Mouse (Mus musculus) small intestine, adult 2 months (tissue): ENCODE results near the gene Ftsj3. TPM values are rescaled to one million over a fixed set of nuclear protein-coding genes. Genes with fewer than 3 reads are reported as not detected.

ENCODE experiments used
- H3K27ac ChIP-seq: fragments of 200-500 bp; 2 replicates; pipeline ENCODE4 v1.5.1; 2012; ENCODE audit warnings: low read depth, low read length, control low read depth, inconsistent platforms; ENCODE audit not compliant: insufficient read depth
- H3K27me3 ChIP-seq: fragments of 200-500 bp; 2 replicates; pipeline ENCODE4 v1.6.1; 2012; ENCODE audit warnings: mild to moderate bottlenecking, moderate library complexity, low read length, inconsistent platforms; ENCODE audit not compliant: control insufficient read depth, insufficient read depth
- H3K36me3 ChIP-seq: fragments of 200-500 bp; 2 replicates; pipeline ENCODE4 v1.6.1; 2012; ENCODE audit warnings: mild to moderate bottlenecking, low read length, control low read depth, inconsistent platforms; ENCODE audit not compliant: control insufficient read depth, insufficient read depth
- H3K4me1 ChIP-seq: fragments of 200-500 bp; 2 replicates; pipeline ENCODE4 v1.6.1; 2012; ENCODE audit warnings: low read length, inconsistent platforms, mixed read lengths; ENCODE audit not compliant: control insufficient read depth, insufficient read depth, insufficient read length
- H3K4me3 ChIP-seq: fragments of 200-500 bp; 2 replicates; pipeline ENCODE4 v1.5.1; 2012; ENCODE audit warnings: low read depth, mild to moderate bottlenecking, control low read depth, inconsistent platforms, low read length, moderate library complexity
- CTCF ChIP-seq: fragments of 200-500 bp; IDR thresholded peaks from 2 replicates; pipeline ENCODE4 v1.5.1; 2012; ENCODE audit warnings: low read depth, mild to moderate bottlenecking, control low read depth, inconsistent platforms, low read length, moderate library complexity, mixed read lengths; ENCODE audit not compliant: insufficient replicate concordance, insufficient read length; ENCODE audit errors: extremely low read depth
- POLR2A ChIP-seq: fragments of 200-500 bp; IDR thresholded peaks from 2 replicates; pipeline ENCODE4 v1.6.1; 2012; ENCODE audit warnings: low read depth, mild to moderate bottlenecking, control low read depth, inconsistent platforms, low read length, moderate library complexity
- WGBS: fragments of 180-500 bp; shearing (Covaris S2); methylation state at CpG from one replicate; pipeline ENCODE4 v1.1.7; 2018; 5-methylcytosine and 5-hydroxymethylcytosine counted together
- polyA plus RNA-seq: library from polyadenylated mRNA; depleted of rRNA; stranded (reverse); fragments of >200 nt; gene quantifications from 2 replicates; pipeline ENCODE4 v1.2.3, GENCODE M21; 2012

Gene Ftsj3
- polyA plus RNA-seq, 1 experiment: 3.9 TPM

- TF ChIP-seq POLR2A (no peak), CTCF (no peak)
- H3K4me1 ChIP-seq: no peaks in the 10 kb centered on the region
- no peak overlapping the region for H3K27ac ChIP-seq
- H3K27me3 ChIP-seq: no peaks in the 10 kb centered on the region
- no peak overlapping the region for H3K4me3 ChIP-seq
- H3K36me3 ChIP-seq: no peaks in the 10 kb centered on the region
- 74% methylated on average over 11 of the region's 11 CpGs for WGBS
Measured at GRCm38 (mm10) chr11:106286987-106287386, 31.1 kb upstream of the Ftsj3 start.

GRCm38 (mm10) chr11:106286206-106286605 lies 30.3 kb upstream of the Ftsj3 start:
- no peaks in the 10 kb centered on the region for H3K27me3 ChIP-seq
- no peaks in the 10 kb centered on the region for H3K4me1 ChIP-seq
- no peaks in the 10 kb centered on the region for H3K36me3 ChIP-seq
- no peak overlapping the region for H3K27ac ChIP-seq
- TF ChIP-seq POLR2A (no peak), CTCF (no peak)
- WGBS: 77% methylated on average over 7 of the region's 7 CpGs
- no peak overlapping the region for H3K4me3 ChIP-seq

GRCm38 (mm10) chr11:106284126-106284525 lies 28.2 kb upstream of the Ftsj3 start:
- Histone ChIP-seq H3K27ac (no peak overlapping the region), H3K27me3 (no peaks in the 10 kb centered on the region), H3K4me3 (no peak overlapping the region), H3K4me1 (no peaks in the 10 kb centered on the region), H3K36me3 (no peaks in the 10 kb centered on the region)
- no peak for TF ChIP-seq CTCF
- no peak for TF ChIP-seq POLR2A
- WGBS: 69% methylated on average over 8 of the region's 8 CpGs

GRCm38 (mm10) chr11:106283371-106283770 lies 27.5 kb upstream of the Ftsj3 start:
- no peak for TF ChIP-seq POLR2A
- no peak for TF ChIP-seq CTCF
- 83% methylated on average over 4 of the region's 4 CpGs for WGBS
- Histone ChIP-seq H3K36me3 (no peaks in the 10 kb centered on the region), H3K4me3 (no peak overlapping the region), H3K27ac (no peak overlapping the region), H3K27me3 (no peaks in the 10 kb centered on the region), H3K4me1 (no peaks in the 10 kb centered on the region)

GRCm38 (mm10) chr11:106282452-106282851 lies 26.6 kb upstream of the Ftsj3 start:
- no peak for TF ChIP-seq POLR2A
- TF ChIP-seq CTCF: no peak
- Histone ChIP-seq H3K36me3 (no peaks in the 10 kb centered on the region), H3K4me1 (no peaks in the 10 kb centered on the region), H3K27me3 (no peaks in the 10 kb centered on the region), H3K4me3 (no peak overlapping the region), H3K27ac (no peak overlapping the region)
- 78% methylated on average over 6 of the region's 6 CpGs for WGBS

GRCm38 (mm10) chr11:106276454-106276853 lies 20.6 kb upstream of the Ftsj3 start, which contains the start of gene Tcam1:
Gene Tcam1 (plus strand): TSS chr11:106276672.
- no peak for TF ChIP-seq POLR2A
- peak; percentile 88 for TF ChIP-seq CTCF
- Histone ChIP-seq H3K27me3 (no peaks in the 10 kb centered on the region), H3K27ac (no peak within 1 kb of the TSS), H3K4me3 (no peak within 1 kb of the TSS; the same call in 1 of the 2 replicates), H3K4me1 (peaks cover 13% of the 10 kb centered on the region), H3K36me3 (no peaks in the 10 kb centered on the region)
- 3% methylated on average over 25 of the region's 25 CpGs for WGBS

GRCm38 (mm10) chr11:106274971-106275411 lies 19.1 kb upstream of the Ftsj3 start:
- H3K36me3 ChIP-seq: no peaks in the 10 kb centered on the region
- no peaks in the 10 kb centered on the region for H3K27me3 ChIP-seq
- TF ChIP-seq POLR2A (no peak), CTCF (no peak)
- H3K4me1 ChIP-seq: peaks cover 21% of the 10 kb centered on the region
- 52% methylated on average over 7 of the region's 7 CpGs for WGBS
- H3K27ac ChIP-seq: no peak overlapping the region
- no peak overlapping the region for H3K4me3 ChIP-seq

GRCm38 (mm10) chr11:106274374-106274773 lies 18.5 kb upstream of the Ftsj3 start:
- H3K36me3 ChIP-seq: no peaks in the 10 kb centered on the region
- peaks cover 22% of the 10 kb centered on the region for H3K4me1 ChIP-seq
- H3K4me3 ChIP-seq: no peak overlapping the region
- no peak overlapping the region for H3K27ac ChIP-seq
- TF ChIP-seq POLR2A (no peak), CTCF (no peak)
- WGBS: 90% methylated on average over 1 of the region's 1 CpGs
- H3K27me3 ChIP-seq: no peaks in the 10 kb centered on the region
